Mouse (Mus musculus) CH12.LX (cell line): ENCODE results near the gene Cldn14.

ENCODE experiments used
- CHD1 ChIP-seq: IDR thresholded peaks from 2 replicates; pipeline ENCODE4 v1.6.1; 2012; ENCODE audit warnings: low read depth, low read length, improper control_type of control experiment, inconsistent platforms
- CTCF ChIP-seq, 2 experiments: IDR thresholded peaks in 1 of 2; conservative IDR thresholded peaks in 1 of 2; 2 replicates each; pipeline ENCODE4 v1.5.1; 2011 to 2012; ENCODE audit warnings: low read depth in 2 of 2, low read length in 2 of 2, improper control_type of control experiment in 1 of 2, inconsistent platforms in 1 of 2, mild to moderate bottlenecking in 1 of 2, moderate library complexity in 1 of 2
- ELF1 ChIP-seq: IDR thresholded peaks from 2 replicates; pipeline ENCODE4 v1.6.1; 2014; ENCODE audit warnings: low read depth, mild to moderate bottlenecking, inconsistent platforms, low read length, improper control_type of control experiment
- EP300 ChIP-seq: IDR thresholded peaks from 2 replicates; pipeline ENCODE4 v1.6.1; 2011; ENCODE audit warnings: low read length, improper control_type of control experiment
- JUN ChIP-seq: IDR thresholded peaks from 2 replicates; pipeline ENCODE4 v1.6.1; 2011; ENCODE audit warnings: low read depth, mild to moderate bottlenecking, low read length, improper control_type of control experiment, moderate library complexity; ENCODE audit not compliant: insufficient read depth
- MAZ ChIP-seq: IDR thresholded peaks from 2 replicates; pipeline ENCODE4 v1.6.1; 2012; ENCODE audit warnings: low read depth, mild to moderate bottlenecking, inconsistent platforms, low read length, improper control_type of control experiment, moderate library complexity
- MYC ChIP-seq: IDR thresholded peaks from 2 replicates; pipeline ENCODE4 v1.6.1; 2011; ENCODE audit warnings: low read depth, mild to moderate bottlenecking, improper control_type of control experiment, low read length
- NRF1 ChIP-seq: IDR thresholded peaks from 2 replicates; pipeline ENCODE4 v1.6.1; 2014; ENCODE audit warnings: low read depth, mild to moderate bottlenecking, inconsistent platforms, low read length, improper control_type of control experiment, moderate library complexity
- POLR2A ChIP-seq: IDR thresholded peaks from 2 replicates; pipeline ENCODE4 v1.6.1; 2011; ENCODE audit warnings: low read depth, mild to moderate bottlenecking, improper control_type of control experiment, low read length
- POLR2AphosphoS2 ChIP-seq: IDR thresholded peaks from 2 replicates; pipeline ENCODE4 v1.6.1; 2011; ENCODE audit warnings: low read depth, low read length, improper control_type of control experiment
- TBP ChIP-seq: conservative IDR thresholded peaks from 2 replicates; pipeline ENCODE4 v1.6.1; 2011; ENCODE audit warnings: low read depth, low read length, improper control_type of control experiment
- UBTF ChIP-seq: IDR thresholded peaks from 2 replicates; pipeline ENCODE4 v1.6.1; 2012; ENCODE audit warnings: low read depth, mild to moderate bottlenecking, inconsistent platforms, low read length, improper control_type of control experiment, moderate library complexity
- ZC3H11A ChIP-seq: IDR thresholded peaks from 2 replicates; pipeline ENCODE4 v1.6.1; 2012; ENCODE audit warnings: low read depth, mild to moderate bottlenecking, inconsistent platforms, low read length, improper control_type of control experiment

DNA sequence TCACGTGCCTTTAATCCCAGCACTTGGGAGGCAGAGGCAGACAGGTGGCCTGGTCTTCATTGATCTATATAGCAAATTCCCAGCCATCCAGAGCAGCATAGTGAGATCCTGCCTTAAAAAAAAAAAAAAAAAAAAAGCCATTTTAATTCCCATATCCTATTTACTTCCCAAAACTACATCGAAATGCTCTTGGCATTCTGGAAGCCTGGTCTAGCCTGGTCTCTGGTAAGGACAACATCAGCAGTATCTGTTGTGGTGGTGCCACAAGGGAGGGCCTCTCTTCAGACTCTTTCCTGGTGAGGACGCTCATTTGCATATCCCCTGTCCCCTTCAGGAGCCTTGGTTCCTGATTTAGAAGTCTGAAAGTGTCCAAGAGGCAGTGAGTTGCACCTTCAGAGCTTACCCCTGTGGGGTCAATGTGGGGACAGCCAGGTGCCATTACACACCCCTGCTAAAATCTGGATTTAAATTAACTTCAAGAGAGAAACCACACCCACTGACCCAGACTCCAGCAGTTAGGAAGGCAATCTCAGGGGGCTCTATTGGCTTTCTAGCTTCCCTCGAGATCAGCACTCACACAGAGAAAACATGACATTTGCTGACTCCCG is 6.0 kb upstream of the Cldn14 start:
- TF ChIP-seq JUN = no peak
- TF ChIP-seq POLR2A = no peak
- no peak for TF ChIP-seq CHD1
- peak in 1 of 2 experiments; percentile 0; a peak in 1 of 4 replicates for TF ChIP-seq CTCF (conservative IDR thresholded peaks at IDR 0.05 in 1 of 2, IDR thresholded peaks at IDR 0.05 in 1 of 2; ENCODE audit: low read depth in 2 of 2, low read length in 2 of 2)
- TF ChIP-seq NRF1 = no peak
- TF ChIP-seq POLR2AphosphoS2 = no peak
- TF ChIP-seq MYC = 0 out of 2 replicates have a peak, but pooled peaks have one; percentile 15
- peak; percentile 51 for TF ChIP-seq ELF1
- no peak for TF ChIP-seq TBP
- no peak for TF ChIP-seq ZC3H11A
- no peak for TF ChIP-seq UBTF
- TF ChIP-seq EP300 = peak; percentile 71
- TF ChIP-seq MAZ = no peak
